Mouse (Mus musculus): ENCODE measurements around the gene Ddx27. TPM values are rescaled to one million over a fixed set of nuclear protein-coding genes. Genes with fewer than 3 reads are reported as not detected.

The Ddx27 gene
- total RNA-seq, 2 experiments from 2014 or later = 22.0 to 23.6 TPM

DNA sequence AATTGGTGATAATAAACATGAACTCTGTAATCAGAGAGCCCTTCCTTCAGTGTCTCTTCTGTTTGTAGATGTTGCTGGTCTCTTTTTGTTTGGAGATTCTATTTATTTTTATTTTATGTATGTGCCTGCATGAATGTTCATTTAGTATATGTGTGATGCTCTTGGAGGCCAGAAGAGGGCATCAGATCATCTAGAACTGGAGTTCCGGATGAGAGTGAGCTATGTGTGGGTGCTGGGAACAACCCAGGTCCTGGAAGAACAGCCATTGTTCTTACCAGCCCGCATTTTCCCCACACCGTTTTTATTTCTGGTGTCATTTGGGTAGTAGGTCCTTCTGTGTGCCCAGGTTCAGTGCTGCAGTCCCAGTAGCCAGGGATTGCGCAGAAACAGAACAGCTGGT is 15.5 kb downstream of the Ddx27 start:
- DNase-seq = no peak

DNA sequence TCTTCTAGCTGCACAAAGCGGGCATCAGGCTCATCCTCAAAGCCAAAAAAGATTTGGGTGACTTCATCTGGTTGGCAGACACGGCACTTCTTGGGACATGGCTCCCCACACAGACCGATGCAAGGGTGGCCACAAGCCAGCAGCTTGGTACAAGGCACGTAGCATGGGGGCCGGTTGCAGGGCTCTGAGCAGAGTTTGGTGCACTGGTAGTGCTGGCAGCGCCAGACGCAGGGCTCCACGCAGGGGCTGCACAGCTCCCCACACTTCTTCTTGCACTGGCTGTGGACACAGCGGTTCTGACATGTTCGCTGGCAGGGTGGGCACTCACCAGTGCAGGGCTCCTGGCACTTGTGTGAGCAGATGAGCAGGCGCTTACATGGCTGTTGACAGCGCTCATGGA is 22.7 kb downstream of the Ddx27 start:
- DNase-seq = no peak

DNA sequence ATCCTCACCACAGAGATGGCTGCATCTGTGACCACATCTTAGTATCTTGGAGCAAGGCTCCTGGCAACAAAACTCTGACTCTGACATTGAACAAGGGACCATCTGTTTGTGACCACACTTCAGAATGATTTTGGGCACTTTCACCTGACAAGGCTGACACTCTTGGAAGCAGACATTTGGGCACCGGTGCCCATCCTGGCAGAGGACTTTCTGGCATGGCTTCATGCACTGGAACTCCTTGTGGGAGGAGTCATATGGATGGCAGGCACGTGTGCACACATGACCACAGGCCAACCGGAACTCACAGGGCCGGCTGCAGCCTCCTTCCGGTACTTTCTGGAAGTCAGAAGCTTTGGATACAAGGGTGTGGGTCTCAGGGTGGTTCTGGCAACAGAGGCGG is 23.3 kb downstream of the Ddx27 start:
- DNase-seq = no peak

DNA sequence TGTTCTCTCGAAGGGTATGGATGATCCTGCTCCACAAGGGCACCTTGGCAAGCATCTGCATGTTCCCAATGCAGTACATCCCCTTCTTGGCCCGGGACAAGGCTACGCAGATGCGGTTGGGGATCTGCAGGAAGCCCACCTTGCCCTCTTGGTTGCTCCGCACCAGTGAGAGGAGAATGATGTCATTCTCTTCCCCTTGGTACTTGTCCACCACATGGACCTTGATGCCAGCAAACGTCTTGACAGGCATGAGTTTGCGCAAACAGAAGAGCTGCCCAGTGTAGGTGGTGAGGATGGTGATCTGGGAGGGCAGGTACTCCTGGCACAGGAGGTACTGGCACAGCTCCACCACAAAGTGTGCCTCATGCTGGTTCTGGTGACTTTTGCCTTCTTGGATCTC is 23.7 kb downstream of the Ddx27 start:
- no peak for DNase-seq

DNA sequence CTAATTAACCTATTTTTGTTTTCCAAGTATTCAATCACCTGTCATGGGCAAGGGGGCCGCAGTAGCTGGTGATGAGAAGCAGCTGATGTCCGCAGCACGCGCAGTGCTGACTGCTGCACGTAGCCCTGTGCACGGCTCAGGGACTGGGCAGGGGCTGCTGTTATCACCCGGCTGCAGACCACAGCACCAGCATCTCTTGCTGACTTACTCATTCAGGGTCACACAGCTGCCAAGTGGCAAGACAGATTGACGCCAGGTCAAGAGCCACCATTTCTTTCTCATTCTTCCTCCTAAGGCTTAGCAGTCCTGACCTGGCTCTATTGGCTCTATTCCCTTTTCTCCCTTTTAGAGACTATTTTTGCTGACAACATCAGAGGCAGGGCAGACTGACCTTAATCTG is 24.4 kb downstream of the Ddx27 start:
- no peak for DNase-seq

DNA sequence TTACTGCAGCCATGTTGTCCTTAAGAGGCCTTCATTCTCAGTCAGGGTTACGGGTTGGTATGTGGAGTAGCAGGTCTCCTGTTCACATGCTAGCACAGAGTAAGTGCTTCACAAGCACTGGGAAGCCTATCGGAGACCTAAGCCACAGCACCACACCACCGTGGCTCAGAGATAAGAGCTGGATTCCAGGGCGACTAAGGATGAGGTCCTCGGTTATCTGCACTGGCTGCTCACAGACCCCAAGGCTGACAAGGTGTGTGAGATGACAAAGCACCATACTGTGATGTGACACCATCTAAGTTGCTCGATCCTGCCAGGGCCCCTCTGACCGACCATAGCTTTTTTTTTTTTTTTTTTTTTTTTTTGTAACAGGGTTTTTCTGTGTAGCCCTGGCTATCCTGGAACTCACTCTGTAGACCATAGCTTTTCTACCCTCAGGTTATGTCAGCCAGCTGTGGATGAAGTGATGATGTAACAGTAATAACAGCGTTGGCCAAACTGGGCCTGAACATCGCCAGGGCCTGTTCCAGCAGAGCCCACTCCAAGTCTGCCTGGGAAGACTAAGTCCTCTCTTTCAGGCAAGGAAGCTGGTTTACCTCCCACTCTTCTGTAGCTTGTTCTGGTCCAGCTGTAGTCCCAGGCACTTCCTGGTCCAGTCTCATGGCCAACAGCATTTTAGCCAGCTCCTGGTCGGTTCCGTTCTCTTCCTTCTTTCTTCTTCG is 28.6 kb downstream of the Ddx27 start:
- no peak for DNase-seq

DNA sequence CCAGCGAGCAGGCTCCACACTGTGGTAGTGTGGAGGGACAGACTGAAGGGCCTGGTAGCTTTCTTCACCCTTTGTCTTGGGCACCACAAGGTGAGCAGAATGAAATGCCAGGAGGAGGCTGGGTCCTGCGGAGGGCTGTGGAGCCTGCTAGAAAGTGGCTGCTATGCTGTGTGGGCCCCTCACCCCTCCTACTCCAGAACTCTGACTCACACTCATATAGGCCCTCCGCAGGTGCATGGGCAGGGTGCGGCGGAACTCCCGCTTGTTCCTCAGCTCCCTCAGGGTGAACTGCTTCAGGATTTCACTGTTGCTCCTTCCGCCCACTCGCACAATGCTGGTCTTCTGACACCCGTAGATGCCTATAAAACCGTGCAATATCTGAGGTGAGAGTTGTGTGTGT is 33.2 kb downstream of the Ddx27 start:
- DNase-seq = no peak

DNA sequence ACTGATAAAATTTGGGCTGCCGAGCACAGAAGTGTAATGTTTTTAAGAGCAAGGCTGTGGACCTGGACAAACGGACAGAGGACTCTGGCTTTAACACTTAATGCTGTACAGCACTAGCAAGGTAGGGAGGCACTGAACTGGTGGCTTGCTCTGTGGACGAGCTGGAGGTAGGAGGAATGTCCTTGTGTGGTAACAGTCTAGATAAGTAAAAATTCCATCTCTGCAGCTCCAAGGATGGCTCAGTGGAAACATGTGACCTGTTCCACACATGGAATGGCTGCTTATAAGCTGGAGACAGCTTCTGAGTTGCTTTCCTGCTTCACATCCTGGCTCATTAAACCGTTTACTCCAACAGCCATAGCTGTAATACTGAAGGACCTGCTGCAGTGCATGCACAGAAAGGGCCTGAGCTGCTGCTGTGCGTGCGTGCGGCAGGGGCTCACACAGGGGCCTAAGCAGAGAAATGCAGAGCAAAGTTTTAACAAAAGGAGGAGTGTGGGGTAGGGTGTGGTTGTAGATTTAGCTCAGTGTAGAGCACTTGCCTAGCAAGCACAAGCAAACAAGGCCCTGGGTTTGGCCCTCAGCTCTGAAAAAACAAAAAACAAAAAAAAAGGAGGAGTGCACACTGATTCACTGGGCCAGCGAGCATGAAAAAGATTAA is 33.8 kb downstream of the Ddx27 start:
- DNase-seq = no peak

DNA sequence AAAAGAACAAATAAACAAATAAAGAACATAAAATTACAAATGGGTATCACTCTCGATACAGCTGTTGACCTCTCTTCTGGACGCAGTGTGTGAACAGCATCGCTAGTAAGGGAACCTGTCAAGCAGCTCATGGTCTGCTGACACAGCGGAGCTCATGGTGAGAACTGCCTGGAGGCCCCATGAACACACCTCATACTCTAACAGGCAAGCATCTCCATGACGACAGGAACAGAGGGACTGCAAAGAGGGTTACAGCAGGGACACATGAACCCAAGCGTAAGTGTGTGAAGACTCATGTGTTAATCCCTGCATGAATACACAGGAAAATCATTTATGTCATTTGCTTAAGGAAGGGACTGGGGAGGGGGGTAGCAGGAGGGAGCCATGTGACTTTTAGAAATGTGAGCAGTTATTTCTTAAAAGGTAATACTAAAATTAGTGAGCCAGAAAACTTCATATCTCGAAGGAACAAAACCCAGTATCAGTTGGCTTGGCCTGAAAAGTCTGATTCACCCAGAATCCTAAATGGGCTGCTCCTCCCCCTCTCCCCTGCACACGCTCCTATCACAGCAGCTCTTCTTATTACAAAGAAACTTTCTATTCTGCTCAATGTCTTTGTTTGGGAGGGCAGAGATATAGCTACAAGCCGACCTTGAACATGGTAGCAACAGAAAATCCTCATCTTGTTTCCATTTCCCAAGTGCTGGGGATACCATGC is 38.3 kb downstream of the Ddx27 start:
- DNase-seq = no peak

DNA sequence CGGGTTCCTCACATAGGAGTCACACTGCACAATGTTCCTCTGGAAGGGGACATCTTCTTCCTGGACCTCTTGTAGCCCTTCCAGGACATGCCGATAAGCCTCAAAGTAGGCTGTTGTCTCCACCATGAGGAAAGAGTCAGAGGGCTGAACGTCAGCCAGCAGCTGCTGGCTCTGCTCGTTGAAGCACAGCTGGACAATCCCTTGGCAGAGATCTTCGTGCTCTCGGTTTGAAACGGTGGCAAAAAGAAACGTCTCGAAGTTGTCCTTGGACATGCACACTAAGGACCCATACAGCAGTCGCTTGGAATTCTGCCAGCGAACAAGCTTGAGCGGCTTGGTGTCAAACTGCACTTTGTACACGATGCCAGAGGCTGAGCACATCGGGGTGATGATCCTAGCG is 40.4 kb downstream of the Ddx27 start:
- peak; percentile 65 for DNase-seq

DNA sequence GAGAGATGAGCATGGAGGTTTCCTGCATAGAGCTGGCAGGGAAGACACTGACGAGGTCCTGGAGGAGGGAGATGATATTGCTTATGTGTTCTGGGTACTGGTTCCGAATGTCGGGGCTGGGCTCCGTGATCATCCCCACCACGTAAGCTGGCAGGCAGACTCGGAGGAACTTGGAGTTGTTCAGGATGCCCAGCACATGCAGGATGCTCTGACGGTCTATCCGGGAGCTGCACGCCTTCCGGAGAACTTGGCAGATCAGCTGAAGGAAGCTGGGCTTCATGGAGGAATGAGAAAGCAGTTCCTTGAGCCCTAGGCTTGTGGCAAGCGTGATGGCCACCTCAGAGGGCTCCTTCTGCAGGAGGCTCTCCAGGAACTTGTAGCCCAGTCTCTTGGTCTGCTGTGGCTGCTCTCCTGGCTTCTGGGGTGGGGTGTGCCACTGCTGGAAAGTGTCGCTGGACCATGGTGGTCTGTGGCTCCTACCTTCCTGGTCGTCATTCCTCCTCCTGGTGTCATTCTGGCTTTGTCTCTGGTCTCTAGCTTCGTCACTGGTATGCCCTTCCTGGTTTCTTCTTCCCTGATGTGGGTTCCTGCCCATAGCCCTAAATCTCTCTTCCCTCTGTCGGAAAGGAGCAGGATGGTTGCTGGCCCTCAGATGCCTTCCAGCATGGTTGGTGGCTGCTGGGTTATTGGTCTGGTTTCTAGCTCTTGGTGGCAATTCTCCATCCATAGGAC is 41.4 kb downstream of the Ddx27 start:
- no peak for DNase-seq

DNA sequence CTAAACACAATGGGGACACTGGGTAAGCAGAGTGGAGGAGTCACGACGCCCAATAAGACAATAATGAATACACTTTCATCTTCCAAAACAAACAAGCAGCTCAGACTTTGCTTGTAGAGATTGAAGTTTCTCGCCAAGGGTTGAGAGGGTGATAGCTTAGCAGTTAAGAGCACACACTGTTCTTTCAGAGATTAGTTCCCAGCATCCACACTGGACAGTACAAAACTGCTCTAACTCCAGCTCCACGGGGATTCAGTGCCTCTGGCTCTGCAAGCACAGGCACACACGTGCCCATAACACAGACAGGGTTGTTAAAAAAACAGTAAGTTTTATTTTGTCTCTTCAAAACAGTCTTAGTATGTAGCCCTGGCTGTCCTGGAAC is 41.9 kb downstream of the Ddx27 start:
- DNase-seq = no peak

DNA sequence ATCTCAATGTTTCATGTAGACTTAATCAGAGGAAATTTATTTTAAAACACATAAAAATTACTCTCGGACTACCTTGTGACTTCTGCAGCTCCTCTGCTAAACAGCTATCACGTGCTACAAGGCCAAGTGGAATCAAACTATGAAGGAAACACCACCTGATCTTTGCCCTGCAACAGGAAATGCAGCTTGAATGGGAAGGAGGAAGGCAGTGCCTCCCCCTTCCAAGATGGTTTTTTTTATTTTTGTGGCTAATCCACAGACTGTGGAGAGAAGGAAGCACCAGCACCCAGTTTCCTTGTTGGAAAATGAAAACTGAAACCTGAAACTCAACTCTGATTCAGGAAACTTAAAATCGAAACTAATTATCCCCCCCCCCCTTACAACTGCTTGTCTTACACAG is 43.2 kb downstream of the Ddx27 start:
- no peak for DNase-seq

DNA sequence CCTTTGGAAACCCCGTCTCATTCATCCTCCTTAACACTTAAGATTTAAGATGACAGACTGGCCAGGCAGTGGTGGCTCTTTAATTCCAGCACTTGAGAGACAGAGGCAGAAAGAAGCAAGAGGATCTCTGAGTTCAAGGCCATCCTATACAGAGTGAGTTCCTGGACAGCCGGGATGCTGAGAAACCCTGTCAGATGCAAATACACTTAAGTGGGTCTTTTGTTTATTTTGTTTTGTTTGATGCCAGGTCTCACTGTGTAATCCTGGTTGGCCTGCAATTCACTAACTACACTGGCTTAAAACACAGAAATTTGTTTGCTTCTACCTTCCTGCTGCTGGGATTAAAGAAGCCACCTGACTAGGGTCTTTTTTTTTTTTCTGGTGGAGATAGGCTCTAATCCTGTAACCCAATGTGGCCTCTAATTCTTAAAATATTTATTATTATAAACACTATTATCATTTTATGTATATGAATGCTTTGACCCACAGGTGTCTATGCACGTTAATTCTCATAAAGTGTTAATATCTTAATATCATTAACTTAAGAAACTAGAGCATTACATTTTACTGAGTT is 43.9 kb downstream of the Ddx27 start:
- no peak for DNase-seq

DNA sequence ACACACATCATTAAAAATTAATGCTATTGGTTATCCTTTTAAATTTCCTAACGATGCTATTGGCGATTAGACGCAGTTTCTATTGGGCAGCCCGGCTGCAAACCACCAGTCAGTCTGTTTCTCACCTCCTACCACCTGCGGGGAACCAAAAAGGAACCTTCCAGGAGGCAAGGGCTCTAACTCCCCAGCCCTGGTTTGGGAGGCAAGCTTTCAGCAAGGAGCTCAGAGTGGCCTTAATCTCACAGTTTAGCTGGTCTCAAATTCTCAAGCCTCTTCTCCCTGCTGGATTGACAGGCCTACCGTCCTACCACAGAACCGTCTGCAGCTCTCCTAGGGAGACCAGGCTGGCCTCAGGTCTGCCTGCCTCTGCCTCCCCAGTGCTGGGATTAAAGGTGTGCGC is 44.5 kb downstream of the Ddx27 start:
- no peak for DNase-seq

DNA sequence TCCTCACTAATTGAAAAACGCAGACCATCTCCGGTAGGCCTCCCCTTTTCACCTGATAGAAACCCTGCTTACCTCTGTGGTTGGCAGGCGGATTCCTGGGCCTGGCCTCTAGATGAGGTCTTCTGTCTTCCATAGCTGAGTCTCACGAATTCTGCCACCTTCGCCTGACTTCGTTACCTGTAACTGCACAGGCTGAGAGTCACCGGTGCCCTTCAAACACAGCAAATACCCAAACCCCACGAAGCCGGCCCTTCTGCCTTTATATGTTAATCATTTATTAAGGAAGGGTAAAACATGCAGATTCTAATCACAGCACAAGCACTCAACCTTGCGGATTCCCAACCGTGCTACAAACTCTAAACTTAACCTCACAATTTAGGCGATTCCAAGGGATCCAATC is 45.0 kb downstream of the Ddx27 start:
- no peak for DNase-seq

DNA sequence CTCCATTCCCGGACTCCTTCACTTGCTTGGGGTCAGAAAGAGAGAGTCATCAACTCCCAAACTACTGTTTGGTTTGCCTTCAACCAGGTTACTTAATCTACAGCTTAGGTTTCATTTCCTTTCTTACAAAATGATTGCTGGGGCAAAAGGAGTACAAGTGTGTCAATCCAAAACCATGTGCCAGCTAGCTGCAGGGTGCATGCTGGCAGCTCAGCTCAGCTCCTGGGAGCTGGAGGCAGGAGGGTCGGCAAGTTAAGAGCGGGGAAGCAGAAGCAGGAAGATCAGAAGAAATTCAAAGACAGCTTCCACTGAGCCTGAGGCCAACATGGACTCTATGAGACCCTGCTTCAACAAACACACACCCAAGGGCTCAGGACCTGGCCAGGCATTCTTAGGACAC is 45.4 kb downstream of the Ddx27 start:
- DNase-seq = no peak

DNA sequence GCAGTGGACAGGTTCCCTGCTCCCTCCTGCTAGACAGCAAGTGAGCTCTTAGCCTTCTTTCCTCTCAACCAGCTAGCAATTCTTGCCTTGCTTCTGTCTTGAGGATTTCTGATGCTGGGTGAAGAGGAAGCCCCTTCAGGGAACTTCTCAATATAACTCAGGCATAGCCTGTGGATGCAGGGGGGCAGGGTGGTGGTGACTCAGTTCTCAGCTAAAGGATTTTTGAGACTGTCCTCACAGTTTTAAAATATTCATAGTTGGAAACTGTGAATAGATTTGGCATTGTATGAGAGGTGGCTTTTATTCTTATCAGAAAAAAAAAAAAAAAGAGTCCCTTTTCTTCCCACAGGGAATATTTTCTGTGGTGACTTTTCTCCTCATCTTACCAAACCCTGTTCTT is 45.8 kb downstream of the Ddx27 start:
- no peak for DNase-seq

DNA sequence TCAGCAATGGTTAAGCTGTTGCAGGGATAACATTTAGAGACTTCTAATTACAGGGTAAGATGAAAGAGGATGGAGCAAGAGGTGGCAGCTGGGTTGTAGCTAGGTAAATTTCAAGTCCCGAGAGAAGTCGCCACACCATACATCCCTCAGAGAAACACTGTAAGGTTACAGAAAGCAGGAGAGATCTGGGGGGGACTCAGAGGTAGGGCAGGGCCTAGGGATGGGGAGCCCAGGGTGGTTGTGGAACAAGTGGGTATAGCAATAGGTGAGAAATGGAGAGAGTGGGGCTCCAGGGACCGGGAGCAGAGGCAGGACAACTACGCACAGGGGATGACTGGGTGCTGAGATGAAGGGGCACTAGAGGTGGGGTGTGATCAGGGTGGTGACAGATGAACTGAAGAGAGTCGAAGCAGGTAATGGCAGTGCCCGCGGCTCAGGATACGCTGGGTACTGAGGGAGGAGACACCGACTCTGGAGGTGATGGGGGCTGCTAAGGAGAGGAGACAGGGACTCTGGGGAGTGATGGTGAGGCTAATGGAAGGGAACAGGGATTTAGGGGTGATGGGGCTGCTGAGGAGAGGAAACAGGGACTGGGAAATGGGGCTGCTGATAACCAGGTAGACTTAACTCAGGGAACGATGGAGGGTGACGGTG is 46.5 kb downstream of the Ddx27 start:
- DNase-seq = no peak

DNA sequence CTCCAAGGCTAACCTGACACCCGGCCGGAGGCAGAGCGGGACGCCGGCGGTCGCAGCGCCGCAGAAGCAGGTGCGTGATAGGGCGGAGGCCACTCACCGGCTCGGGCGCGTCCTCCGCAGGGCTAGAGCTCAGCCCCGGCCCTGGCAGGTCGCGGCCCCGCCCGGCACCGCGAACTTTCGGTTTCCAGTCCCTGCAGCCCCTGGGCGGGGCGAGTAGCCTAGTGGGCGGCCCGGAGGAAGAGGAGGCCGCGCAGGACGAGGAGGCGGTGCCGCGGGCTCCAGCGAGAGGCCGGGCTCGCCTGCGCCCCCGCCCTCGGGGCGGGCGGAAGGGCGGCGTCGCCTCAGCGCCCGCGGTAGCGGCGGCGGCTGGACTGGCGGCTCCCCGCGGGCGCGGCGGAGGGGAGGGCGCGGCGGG is 47.5 kb downstream of the Ddx27 start:
- DNase-seq = peak; percentile 95

DNA sequence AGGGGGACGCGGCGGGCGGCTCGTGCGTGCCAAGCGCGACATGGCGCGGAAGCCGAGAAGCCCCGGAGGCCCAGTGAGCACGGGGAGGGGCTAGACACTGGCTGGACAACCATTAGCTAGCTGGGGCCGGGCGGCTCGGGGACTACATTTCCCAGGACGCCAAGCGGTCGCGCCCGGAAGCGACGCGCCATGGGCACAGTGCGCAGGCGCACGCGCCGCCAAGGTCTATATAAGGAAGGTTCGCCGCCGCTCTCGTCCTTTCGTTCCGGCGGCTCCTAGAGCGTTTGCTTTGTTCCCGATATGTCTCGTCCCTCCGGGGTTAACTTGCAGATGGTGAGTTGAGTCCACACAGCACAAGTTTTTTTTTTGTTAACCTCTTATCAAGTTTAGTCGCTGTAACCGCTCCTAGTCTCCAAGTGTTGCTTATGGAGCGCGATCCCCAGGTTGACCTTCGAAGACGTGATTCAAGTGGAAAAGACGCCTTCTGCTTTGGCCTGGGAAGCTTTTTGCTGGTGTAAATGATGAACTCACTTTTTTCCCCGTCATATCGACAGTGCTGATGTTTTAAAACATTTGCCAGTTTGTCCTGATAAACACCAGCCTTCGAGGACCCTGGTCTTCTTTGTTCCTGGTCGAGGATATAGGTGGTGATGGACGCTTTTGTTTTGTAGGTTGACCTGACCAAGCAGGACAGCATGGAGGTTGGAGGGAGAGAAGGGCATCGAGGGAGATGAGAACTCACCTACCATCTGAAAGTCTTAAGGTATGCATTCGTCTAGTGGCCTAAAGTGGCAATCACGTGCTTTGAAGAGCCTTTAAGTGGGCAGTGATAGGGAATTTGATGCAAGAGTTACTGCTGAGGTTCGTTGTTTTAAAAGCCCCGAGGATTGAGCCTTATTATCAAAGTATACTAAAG is 48.2 kb downstream of the Ddx27 start, which contains the start of gene Znfx1:
Gene Znfx1, minus strand, starts transcription at position 51 of the 916 bp plus-strand sequence.
- peak; percentile 99 for DNase-seq
